Mouse (Mus musculus): ENCODE measurements around the gene Ralgapb.

Ralgapb gene

DNA sequence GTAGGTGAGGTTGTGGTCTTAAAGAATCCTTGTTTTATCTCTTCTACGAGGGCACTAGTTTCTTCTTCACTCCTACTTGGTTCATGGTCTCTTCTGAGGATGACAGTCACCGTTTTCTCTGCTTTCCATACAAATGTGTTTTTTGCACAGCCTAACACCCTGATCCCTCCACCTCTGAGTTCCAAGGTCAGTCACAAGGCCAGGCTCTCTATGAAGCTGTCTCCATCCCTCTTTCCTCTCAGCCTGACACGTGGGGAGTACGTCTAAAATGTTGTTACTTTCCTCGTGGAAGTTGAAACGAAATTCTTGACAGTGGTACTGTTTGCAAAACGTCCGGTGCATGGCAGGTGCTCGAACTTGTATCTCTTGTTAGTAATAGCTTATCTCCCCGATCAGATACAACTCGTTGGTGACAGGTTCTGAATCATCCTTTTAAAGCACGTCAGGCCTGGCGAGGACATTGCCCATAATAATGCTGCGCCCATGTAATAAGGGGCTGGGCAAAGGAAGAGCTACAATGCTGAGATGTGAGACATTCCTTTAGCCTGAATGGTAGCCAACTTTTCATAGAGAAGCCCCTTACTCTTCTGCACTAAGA lies 552 bp upstream of the Ralgapb start:
- no peak for DNase-seq

DNA sequence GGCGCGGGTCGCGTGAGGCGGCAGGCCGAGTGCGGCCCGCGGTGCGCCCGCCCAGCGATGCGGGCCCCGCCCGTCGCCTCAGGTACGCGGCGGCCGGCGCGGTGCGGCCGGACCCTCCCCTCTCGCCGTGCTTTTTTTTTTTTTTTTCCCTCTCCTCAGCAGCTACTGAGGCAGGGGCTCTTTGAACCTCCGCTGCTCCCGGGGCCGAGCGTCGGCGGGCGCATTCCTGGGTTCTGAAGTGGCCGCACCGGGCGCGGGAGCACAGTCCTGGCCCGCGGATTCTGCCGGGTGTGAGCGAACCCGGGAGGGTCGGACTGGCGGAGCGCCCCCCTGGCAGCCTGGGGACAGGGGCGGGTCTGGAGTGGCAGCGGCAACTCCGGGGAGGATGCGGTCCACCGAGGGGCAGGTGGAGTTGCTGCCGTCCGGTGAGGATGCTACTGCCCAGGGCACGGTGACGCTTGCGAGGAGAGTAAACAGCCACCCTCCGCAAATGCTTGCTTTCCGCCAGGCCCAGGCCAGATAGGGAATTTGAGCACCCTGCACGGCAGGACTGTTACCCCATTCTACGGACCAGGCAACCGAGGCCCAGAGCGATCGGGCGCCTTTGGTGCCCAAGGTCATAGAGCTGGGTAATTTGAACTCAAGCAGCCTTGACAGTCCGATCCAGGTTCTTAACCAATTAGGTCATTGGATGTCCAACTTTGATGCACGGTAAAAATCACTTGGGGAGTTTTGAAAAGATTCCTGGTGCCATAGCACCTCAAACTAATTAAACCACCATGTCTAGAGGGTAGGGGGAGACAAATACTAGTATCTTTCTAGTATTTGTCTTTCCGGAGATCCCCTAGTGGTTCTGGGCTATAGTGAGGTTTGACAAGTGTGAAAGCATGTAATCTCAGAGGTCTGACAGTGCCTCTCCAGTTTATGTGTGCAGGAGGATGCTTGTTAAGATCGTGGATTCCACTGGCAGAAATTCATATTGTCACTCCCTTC lies 670 bp downstream of the Ralgapb start:
- peak; percentile 92 for DNase-seq

DNA sequence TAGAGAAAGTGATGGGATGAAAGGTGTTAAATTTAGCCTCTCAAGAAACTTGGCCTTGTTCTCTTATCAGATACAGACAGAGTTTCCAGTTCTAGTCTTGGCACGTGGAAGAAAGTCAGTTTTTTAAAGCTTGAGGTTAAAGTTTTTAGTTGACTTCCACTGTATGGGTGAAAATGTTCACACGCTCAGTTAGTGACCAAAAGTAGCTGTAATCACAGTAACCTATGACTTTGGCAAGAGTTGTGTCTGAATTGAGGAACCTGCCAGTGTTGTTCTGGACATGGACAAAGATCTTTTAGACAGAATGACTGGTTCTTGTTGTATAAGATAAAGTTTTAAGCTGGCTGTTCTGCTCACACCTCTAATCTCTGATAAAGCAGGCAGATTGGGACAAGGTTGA lies 3.6 kb downstream of the Ralgapb start:
- DNase-seq = no peak

GRCm38 (mm10) chr2:158415826-158416225 lies 6.2 kb downstream of the Ralgapb start:
- no peak for DNase-seq

GRCm38 (mm10) chr2:158418663-158419062 lies 9.0 kb downstream of the Ralgapb start:
- DNase-seq = no peak

GRCm38 (mm10) chr2:158445814-158446213 lies 36.2 kb downstream of the Ralgapb start:
- no peak for DNase-seq

DNA sequence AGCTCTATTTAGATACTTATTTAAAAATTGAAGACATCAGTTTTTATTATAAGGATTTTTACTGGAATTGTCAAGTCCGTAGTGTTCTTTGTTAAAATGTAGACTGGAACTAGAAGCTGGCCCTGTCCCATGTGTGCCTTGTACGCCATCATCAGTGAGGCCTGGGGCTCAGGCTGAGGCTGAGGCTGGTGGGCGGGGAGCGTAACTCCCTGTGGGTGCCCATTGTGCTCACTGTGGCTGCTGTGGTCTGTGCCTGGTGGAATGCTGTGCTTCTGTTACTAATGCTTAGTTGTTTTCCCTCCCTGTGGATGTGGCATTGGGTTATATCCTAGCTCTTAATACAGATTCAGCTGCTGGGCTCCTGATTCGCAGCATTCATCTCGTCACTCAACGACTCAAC lies 40.2 kb downstream of the Ralgapb start:
- peak; percentile 44 for DNase-seq

GRCm38 (mm10) chr2:158456451-158456850 lies 46.8 kb downstream of the Ralgapb start:
- DNase-seq = peak; percentile 66

GRCm38 (mm10) chr2:158457610-158458009 lies 48.0 kb downstream of the Ralgapb start:
- DNase-seq = peak; percentile 49

DNA sequence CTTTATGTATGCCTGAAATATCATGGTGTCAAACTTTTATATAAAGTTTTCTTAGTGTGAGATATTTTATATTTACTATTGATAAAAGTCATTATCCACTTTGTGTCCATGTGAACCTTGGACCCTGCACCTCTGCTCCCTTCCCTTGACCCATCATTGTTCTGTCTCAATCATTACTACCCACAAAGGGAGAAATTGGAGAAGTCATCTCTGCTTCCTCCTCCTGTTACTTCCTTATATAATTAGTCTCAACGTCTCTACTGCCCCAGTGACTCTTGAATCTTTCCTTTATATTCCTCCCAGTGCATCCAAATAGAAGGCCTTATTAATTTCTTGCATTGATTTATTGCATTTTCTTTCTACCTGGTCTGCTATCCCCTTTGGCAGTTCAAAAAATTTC lies 52.8 kb downstream of the Ralgapb start:
- DNase-seq = no peak

DNA sequence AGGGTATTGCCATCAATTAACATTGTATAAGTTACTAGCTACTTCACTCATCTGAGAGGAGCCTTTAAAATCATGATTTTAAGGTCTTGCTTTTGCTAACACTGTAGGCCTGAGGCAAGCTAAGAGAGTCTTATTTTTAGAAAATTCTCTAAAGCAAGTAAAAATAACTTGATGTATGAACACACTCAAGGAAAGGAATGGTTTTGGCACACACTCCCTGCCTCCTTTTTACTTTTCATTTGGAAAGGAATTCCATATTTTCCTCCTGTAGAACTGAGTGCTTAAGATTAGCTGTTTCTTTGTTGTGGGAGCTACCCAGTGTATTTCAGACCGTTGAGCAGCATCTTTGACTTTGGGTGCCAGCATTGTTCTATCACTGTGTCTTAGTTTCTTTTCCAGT lies 64.5 kb downstream of the Ralgapb start:
- DNase-seq = no peak

GRCm38 (mm10) chr2:158477640-158478039 lies 68.0 kb downstream of the Ralgapb start:
- DNase-seq = no peak

GRCm38 (mm10) chr2:158498457-158498856 lies 88.8 kb downstream of the Ralgapb start:
- DNase-seq = peak; percentile 85

- peak; percentile 87 for DNase-seq
Measured at GRCm38 (mm10) chr2:158501836-158502812, 92.5 kb downstream of the Ralgapb start, which contains the start of gene Adig. Gene Adig, plus strand, starts transcription at chr2:158502612.

DNA sequence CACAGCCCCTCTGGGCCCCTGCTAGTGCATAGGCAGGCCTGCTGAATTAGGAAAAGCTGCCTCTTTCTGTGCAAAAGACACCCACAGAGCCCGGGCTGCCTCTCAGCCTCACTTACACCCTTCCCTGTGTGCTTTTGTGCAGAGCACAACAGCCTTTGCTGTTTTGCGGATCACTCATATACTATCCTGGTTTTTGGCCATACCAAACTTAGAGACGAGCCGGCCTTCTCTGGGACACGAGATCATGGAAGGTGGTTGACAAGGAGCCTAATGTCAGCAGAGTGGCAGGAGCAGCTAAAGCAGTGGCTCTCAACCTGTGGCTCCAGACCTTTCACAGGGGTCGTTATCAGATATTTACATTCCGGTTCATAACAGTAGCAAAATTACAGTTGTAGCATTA lies 93.6 kb downstream of the Ralgapb start:
- DNase-seq = peak; percentile 89

- peak; percentile 92 for DNase-seq
Measured at GRCm38 (mm10) chr2:158503671-158504070, 94.0 kb downstream of the Ralgapb start.

DNA sequence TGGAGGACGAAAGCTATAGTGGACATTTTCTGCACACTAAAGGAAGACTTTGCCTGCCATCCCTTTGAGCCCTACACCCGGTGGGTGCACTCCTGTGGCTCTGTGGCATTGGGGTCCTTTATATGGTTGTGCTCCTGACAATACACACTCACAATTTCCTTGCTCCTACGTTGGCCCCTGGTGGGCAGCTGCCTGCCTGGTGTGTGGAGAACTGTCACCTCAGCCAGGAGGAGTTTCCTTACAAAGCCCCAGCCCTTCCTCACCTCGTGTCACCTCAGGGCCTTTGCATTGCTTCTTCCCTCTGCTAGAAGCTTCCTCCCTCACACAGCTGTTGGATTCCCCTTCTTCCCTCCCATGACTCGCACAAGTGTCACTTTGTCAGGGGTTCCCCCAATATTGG lies 96.8 kb downstream of the Ralgapb start:
- DNase-seq = peak; percentile 66

- DNase-seq = peak; percentile 64
Measured at GRCm38 (mm10) chr2:158507046-158507445, 97.4 kb downstream of the Ralgapb start.

- peak; percentile 62 for DNase-seq
Measured at GRCm38 (mm10) chr2:158510665-158511064, 101.0 kb downstream of the Ralgapb start.

DNA sequence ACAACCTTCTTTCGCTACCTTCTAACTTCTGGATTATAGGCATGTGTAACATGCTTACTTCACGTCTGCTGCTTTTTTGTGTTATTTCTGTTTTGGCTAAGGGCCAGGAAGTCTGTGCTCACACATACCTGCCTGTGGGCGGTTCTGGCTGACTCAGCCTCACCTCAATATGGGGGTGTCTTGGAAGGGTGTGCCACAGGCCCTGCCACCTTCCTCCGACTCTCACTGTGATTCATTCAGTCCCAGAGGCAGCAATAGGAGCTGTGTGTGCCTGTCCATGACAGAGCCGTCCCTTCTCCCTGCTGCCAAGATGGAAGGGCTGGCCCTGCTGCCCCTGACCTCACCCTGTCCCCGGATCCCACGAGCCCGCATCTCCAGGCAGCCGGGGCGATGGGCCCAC lies 102.9 kb downstream of the Ralgapb start, which contains the start of gene Arhgap40:
Arhgap40 (plus strand) TSS at position 269 of the 400 bp plus-strand sequence.
- peak; percentile 86 for DNase-seq

DNA sequence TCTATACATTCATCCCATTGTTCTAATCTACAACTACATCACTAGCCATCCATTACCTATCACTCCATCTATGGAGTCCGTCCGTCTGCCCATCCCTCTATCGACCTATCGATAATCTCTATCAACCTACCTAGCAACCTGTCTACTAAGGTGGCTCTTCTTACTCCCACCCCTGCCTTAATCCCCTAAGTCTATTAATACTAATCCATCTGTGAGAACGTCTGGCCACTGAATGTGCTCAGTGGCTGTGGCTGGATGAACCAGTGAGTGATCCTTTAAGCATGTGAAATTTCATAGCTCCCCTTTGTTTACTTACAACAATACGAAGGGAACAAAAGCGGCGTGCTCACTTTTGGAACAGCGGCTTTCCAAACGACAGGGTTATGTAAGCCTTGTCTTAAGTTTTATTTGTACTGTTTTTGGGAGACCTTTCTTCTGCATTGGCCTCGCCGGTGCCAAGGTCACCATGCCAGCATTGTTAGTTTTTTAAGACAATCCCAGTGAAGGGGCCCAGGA lies 104.2 kb downstream of the Ralgapb start:
- DNase-seq = no peak

DNA sequence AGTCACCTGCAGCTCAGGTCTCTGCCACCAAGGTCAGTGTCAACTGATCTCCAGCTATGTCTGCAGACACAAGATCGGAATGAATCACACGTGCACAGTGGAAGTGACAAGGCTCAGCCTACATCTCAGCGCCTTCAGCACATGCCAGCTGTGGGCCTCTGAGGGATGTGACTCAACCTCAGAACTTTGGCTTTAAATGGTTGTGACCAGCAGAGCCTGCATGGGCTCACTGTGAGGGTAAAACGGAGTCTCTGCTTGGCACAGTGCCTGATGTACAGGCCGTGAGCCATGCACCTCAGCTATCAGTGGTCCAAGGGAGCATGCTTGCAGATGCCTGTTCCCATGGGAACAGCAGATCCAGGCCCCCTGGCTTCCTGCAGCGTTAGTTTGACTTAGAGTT lies 108.9 kb downstream of the Ralgapb start:
- no peak for DNase-seq
